Mouse (Mus musculus): ENCODE data around the gene Fndc4.

- TF ChIP-seq CTCF (IDR thresholded peaks at IDR 0.05 in 2 of 3, conservative IDR thresholded peaks at IDR 0.05 in 1 of 3; ENCODE audit: control insufficient read depth in 1 of 3, insufficient read depth in 1 of 3, low read depth in 2 of 3, low read length in 3 of 3, poor library complexity in 1 of 3, severe bottlenecking in 1 of 3) = no peak
- TF ChIP-seq RCOR1 (IDR thresholded peaks at IDR 0.05; ENCODE audit: low read depth, low read length) = no peak
- TF ChIP-seq ELF1 (IDR thresholded peaks at IDR 0.05; ENCODE audit: low read depth, low read length) = no peak
- TF ChIP-seq MAZ (IDR thresholded peaks at IDR 0.05; ENCODE audit: low read depth, low read length) = no peak
- TF ChIP-seq EP300 (IDR thresholded peaks at IDR 0.05; ENCODE audit: low read depth in 1 of 2, low read length in 2 of 2) = no peak
- no peak for TF ChIP-seq NELFE (IDR thresholded peaks at IDR 0.05; ENCODE audit: low read depth, low read length)
- TF ChIP-seq ZNF384 (IDR thresholded peaks at IDR 0.05; ENCODE audit: low read depth, low read length) = no peak
- TF ChIP-seq KAT2A (conservative IDR thresholded peaks at IDR 0.05; ENCODE audit: low read depth, low read length) = no peak
- no peak for TF ChIP-seq POLR2A (IDR thresholded peaks at IDR 0.05; ENCODE audit: control insufficient read depth in 1 of 2, insufficient read depth in 1 of 2, low read depth in 1 of 2, low read length in 2 of 2, poor library complexity in 1 of 2)
- TF ChIP-seq ZKSCAN1 (IDR thresholded peaks at IDR 0.05; ENCODE audit: low read depth, low read length) = no peak
- no peak for TF ChIP-seq MAFK (IDR thresholded peaks at IDR 0.05; ENCODE audit: borderline replicate concordance, low read depth, low read length)
- no peak for TF ChIP-seq HCFC1 (IDR thresholded peaks at IDR 0.05; ENCODE audit: low read depth, low read length)
- no peak for TF ChIP-seq JUND (IDR thresholded peaks at IDR 0.05; ENCODE audit: low read depth, low read length)
These were observed 7.2 kb downstream of the Fndc4 start for GRCm38 (mm10) chr5:31288655-31289054.
